In the genomic region with DNA sequence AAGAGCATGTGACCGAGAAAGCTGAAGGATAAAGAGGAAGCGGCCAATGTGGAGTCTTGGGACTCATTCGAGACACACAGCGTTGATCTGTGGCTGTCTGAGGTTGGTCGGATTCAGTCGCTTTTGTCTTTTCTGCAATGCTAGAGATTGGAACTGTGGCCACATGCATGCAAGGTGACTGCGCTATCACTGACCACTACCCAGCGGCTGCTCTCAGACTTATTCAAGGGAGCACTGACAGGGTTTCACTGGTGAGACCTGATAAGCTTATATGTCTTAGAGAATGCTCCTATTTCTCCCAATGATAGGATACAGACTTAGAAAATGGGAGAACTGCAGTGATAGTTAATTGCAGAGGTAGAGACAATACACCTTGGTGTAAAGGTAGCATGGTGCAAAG, we compare ENCODE assay signal across 1 mouse cellular context.
TF ChIP-seq lines count a peak whose summit lies in the region.

No protein-coding gene starts in this region.

TF ChIP-seq in myocyte, 11 proteins besides CTCF, POLR2A, EP300 and RAD21 (continued from another document):
- TF ChIP-seq TCF12 (IDR thresholded peaks at IDR 0.05; ENCODE audit: insufficient read depth, poor library complexity, severe bottlenecking), result no peak
- no peak for TF ChIP-seq MYOG (IDR thresholded peaks at IDR 0.05; ENCODE audit: control insufficient read depth in 1 of 3, insufficient read depth in 1 of 3, insufficient read length in 2 of 3, low read depth in 2 of 3)
- TF ChIP-seq POLR2AphosphoS2 (IDR thresholded peaks at IDR 0.05; ENCODE audit: insufficient read length, low read depth), result no peak
- TF ChIP-seq CEBPB (IDR thresholded peaks at IDR 0.05; ENCODE audit: insufficient read depth, poor library complexity, severe bottlenecking), result no peak
- TF ChIP-seq MAX (IDR thresholded peaks at IDR 0.05; ENCODE audit: low read depth), result no peak
